Mouse (Mus musculus) lung, embryonic 16.5 days (tissue): ENCODE data around the gene 4931414P19Rik. TPM values are rescaled to one million over a fixed set of nuclear protein-coding genes. Genes with fewer than 3 reads are reported as not detected.

ENCODE experiments used
- ATAC-seq: fragments of 200-750 bp; cut with Nextera tagmentation; 2 replicates; pipeline ENCODE4 v1.8.0; 2017; ENCODE audit warnings: low read depth, mild to moderate bottlenecking, moderate library complexity
- H3K27ac ChIP-seq: fragments of 300-500 bp; sonication (generic); 2 replicates; pipeline ENCODE4 v1.5.1; 2014; ENCODE audit warnings: mild to moderate bottlenecking, control low read depth, low read length
- H3K27me3 ChIP-seq: fragments of 300-500 bp; sonication (generic); 2 replicates; pipeline ENCODE4 v1.6.1; 2014; ENCODE audit warnings: low read depth, low read length, mixed read lengths; ENCODE audit not compliant: control insufficient read depth, insufficient read depth
- H3K36me3 ChIP-seq: fragments of 300-500 bp; sonication (generic); 2 replicates; pipeline ENCODE4 v1.6.1; 2014; ENCODE audit warnings: low read length; ENCODE audit not compliant: control insufficient read depth, insufficient read depth
- H3K4me1 ChIP-seq: fragments of 300-500 bp; sonication (generic); replicated peaks from 2 replicates; pipeline ENCODE4 v1.6.1; 2014; ENCODE audit warnings: low read length, mixed read lengths; ENCODE audit not compliant: control insufficient read depth, insufficient read depth
- H3K4me2 ChIP-seq: fragments of 300-500 bp; sonication (generic); 2 replicates; pipeline ENCODE4 v1.6.1; 2014; ENCODE audit warnings: low read depth, low read length, control low read depth
- H3K4me3 ChIP-seq: fragments of 300-500 bp; sonication (generic); 2 replicates; pipeline ENCODE4 v1.5.1; 2014; ENCODE audit warnings: mild to moderate bottlenecking, low read length, control low read depth
- H3K9ac ChIP-seq: fragments of 300-500 bp; sonication (generic); 2 replicates; pipeline ENCODE4 v1.6.1; 2014; ENCODE audit warnings: low read length, control low read depth
- H3K9me3 ChIP-seq: fragments of 300-500 bp; sonication (generic); 2 replicates; pipeline ENCODE4 v1.6.1; 2016; ENCODE audit warnings: low read length; ENCODE audit not compliant: control insufficient read depth
- WGBS: fragments of 180-500 bp; shearing (Covaris S2); extraction: QIAGEN DNeasy Blood & Tissue Kit; methylation state at CpG from one replicate; pipeline ENCODE4 v1.1.7; 2014; 5-methylcytosine and 5-hydroxymethylcytosine counted together
- polyA plus RNA-seq: library from polyadenylated mRNA; unstranded; fragments of >200 nt; fragmentation: Nextera tagmentation; extraction: Ambion mirVana; gene quantifications from 2 replicates; pipeline ENCODE4 v1.2.1, GENCODE M21; 2015

Gene 4931414P19Rik
- polyA plus RNA-seq, 1 experiment from 2014 or later, result 11.6 TPM

GRCm38 (mm10) chr14:54631240-54631599, 25.4 kb upstream of the 4931414P19Rik start:
- no peak overlapping the region for H3K4me2 ChIP-seq
- no peaks in the 10 kb centered on the region for H3K27me3 ChIP-seq
- ATAC-seq, result no peak
- WGBS, result 53% methylated on average over 4 of the region's 4 CpGs
- peaks cover 13% of the 10 kb centered on the region for H3K36me3 ChIP-seq
- H3K9me3 ChIP-seq, result no peaks in the 10 kb centered on the region
- H3K9ac ChIP-seq, result no peak overlapping the region
- H3K4me1 ChIP-seq, result no peaks in the 10 kb centered on the region
- no peak overlapping the region for H3K27ac ChIP-seq
- no peak overlapping the region for H3K4me3 ChIP-seq

- Histone ChIP-seq H3K9me3 (no peaks in the 10 kb centered on the region), H3K27me3 (no peaks in the 10 kb centered on the region), H3K4me3 (no peak overlapping the region), H3K27ac (no peak overlapping the region), H3K9ac (no peak overlapping the region), H3K4me2 (no peak overlapping the region), H3K4me1 (no peaks in the 10 kb centered on the region), H3K36me3 (peaks cover 13% of the 10 kb centered on the region)
- 73% methylated on average over 11 of the region's 11 CpGs for WGBS
- no peak for ATAC-seq
Measured at GRCm38 (mm10) chr14:54630583-54631239, 24.9 kb upstream of the 4931414P19Rik start.

- peaks cover 13% of the 10 kb centered on the region for H3K36me3 ChIP-seq
- no peak overlapping the region for H3K4me2 ChIP-seq
- no peaks in the 10 kb centered on the region for H3K27me3 ChIP-seq
- H3K4me3 ChIP-seq, result no peak overlapping the region
- H3K9me3 ChIP-seq, result no peaks in the 10 kb centered on the region
- H3K9ac ChIP-seq, result no peak overlapping the region
- H3K27ac ChIP-seq, result no peak overlapping the region
- 84% methylated on average over 2 of the region's 2 CpGs for WGBS
- H3K4me1 ChIP-seq, result no peaks in the 10 kb centered on the region
- ATAC-seq, result no peak
Measured at GRCm38 (mm10) chr14:54629797-54630196, 24.0 kb upstream of the 4931414P19Rik start.

GRCm38 (mm10) chr14:54628103-54628502, 22.3 kb upstream of the 4931414P19Rik start:
- no peak for ATAC-seq
- Histone ChIP-seq H3K9ac (no peak overlapping the region), H3K9me3 (no peaks in the 10 kb centered on the region), H3K4me3 (no peak overlapping the region), H3K27me3 (no peaks in the 10 kb centered on the region), H3K27ac (no peak overlapping the region), H3K4me2 (no peak overlapping the region), H3K4me1 (no peaks in the 10 kb centered on the region), H3K36me3 (peaks cover 9% of the 10 kb centered on the region)
- 54% methylated on average over 5 of the region's 5 CpGs for WGBS

GRCm38 (mm10) chr14:54624976-54625375, 19.2 kb upstream of the 4931414P19Rik start:
- no peaks in the 10 kb centered on the region for H3K36me3 ChIP-seq
- no peaks in the 10 kb centered on the region for H3K4me1 ChIP-seq
- no peaks in the 10 kb centered on the region for H3K9me3 ChIP-seq
- WGBS, result 68% methylated on average over 10 of the region's 10 CpGs
- no peak overlapping the region for H3K4me2 ChIP-seq
- no peaks in the 10 kb centered on the region for H3K27me3 ChIP-seq
- no peak for ATAC-seq
- no peak overlapping the region for H3K4me3 ChIP-seq
- no peak overlapping the region for H3K27ac ChIP-seq
- no peak overlapping the region for H3K9ac ChIP-seq

- WGBS, result 78% methylated on average over 6 of the region's 6 CpGs
- no peaks in the 10 kb centered on the region for H3K4me1 ChIP-seq
- no peaks in the 10 kb centered on the region for H3K36me3 ChIP-seq
- no peak overlapping the region for H3K9ac ChIP-seq
- no peak overlapping the region for H3K4me3 ChIP-seq
- H3K27me3 ChIP-seq, result no peaks in the 10 kb centered on the region
- no peaks in the 10 kb centered on the region for H3K9me3 ChIP-seq
- no peak overlapping the region for H3K27ac ChIP-seq
- ATAC-seq, result no peak
- H3K4me2 ChIP-seq, result no peak overlapping the region
Measured at GRCm38 (mm10) chr14:54623334-54623733, 17.5 kb upstream of the 4931414P19Rik start.

- Histone ChIP-seq H3K4me2 (no peak within 1 kb of the TSS), H3K4me1 (peaks cover 7% of the 10 kb centered on the region), H3K9me3 (no peaks in the 10 kb centered on the region), H3K9ac (no peak within 1 kb of the TSS), H3K36me3 (no peaks in the 10 kb centered on the region), H3K27me3 (no peaks in the 10 kb centered on the region), H3K4me3 (no peak within 1 kb of the TSS), H3K27ac (no peak within 1 kb of the TSS)
- ATAC-seq, result no peak
- WGBS, result 87% methylated on average over 1 of the region's 1 CpGs
Measured at GRCm38 (mm10) chr14:54621133-54621532, 15.3 kb upstream of the 4931414P19Rik start, which contains the start of gene Psmb11. TSS of gene Psmb11 (plus strand) at chr14:54621433.

GRCm38 (mm10) chr14:54617897-54618365, 12.1 kb upstream of the 4931414P19Rik start, which contains the start of gene Psmb5:
TSS of gene Psmb5 (minus strand) at chr14:54618022.
- H3K4me1 ChIP-seq, result peaks cover 7% of the 10 kb centered on the region
- H3K27ac ChIP-seq, result peak within 1 kb of the TSS; percentile 67
- no peaks in the 10 kb centered on the region for H3K27me3 ChIP-seq
- ATAC-seq, result peak; percentile 92
- under 1% methylated on average over 22 of the region's 25 CpGs for WGBS
- no peaks in the 10 kb centered on the region for H3K9me3 ChIP-seq
- H3K4me3 ChIP-seq, result peak within 1 kb of the TSS; percentile 89
- H3K9ac ChIP-seq, result peak within 1 kb of the TSS; percentile 90
- peak within 1 kb of the TSS; percentile 86 for H3K4me2 ChIP-seq
- peaks cover 15% of the 10 kb centered on the region for H3K36me3 ChIP-seq

- Histone ChIP-seq H3K4me3 (peak overlapping the region; percentile 89), H3K4me1 (peaks cover 7% of the 10 kb centered on the region), H3K27me3 (no peaks in the 10 kb centered on the region), H3K36me3 (peaks cover 19% of the 10 kb centered on the region), H3K9ac (peak overlapping the region; percentile 90), H3K9me3 (no peaks in the 10 kb centered on the region), H3K27ac (peak overlapping the region; percentile 67), H3K4me2 (peak overlapping the region; percentile 86)
- ATAC-seq, result peak; percentile 58
- WGBS, result 2% methylated on average over 36 of the region's 38 CpGs
Measured at GRCm38 (mm10) chr14:54617152-54617896, 11.5 kb upstream of the 4931414P19Rik start.
